Mouse (Mus musculus) lung, embryonic 16.5 days (tissue): ENCODE data around the gene Gm21970. TPM values are rescaled to one million over a fixed set of nuclear protein-coding genes. Genes with fewer than 3 reads are reported as not detected.

Experiments used
- ATAC-seq: fragments of 200-750 bp; cut with Nextera tagmentation; 2 replicates; pipeline ENCODE4 v1.8.0; 2017; ENCODE audit warnings: low read depth, mild to moderate bottlenecking, moderate library complexity
- H3K27ac ChIP-seq: fragments of 300-500 bp; sonication (generic); 2 replicates; pipeline ENCODE4 v1.5.1; 2014; ENCODE audit warnings: mild to moderate bottlenecking, control low read depth, low read length
- H3K27me3 ChIP-seq: fragments of 300-500 bp; sonication (generic); 2 replicates; pipeline ENCODE4 v1.6.1; 2014; ENCODE audit warnings: low read depth, low read length, mixed read lengths; ENCODE audit not compliant: control insufficient read depth, insufficient read depth
- H3K36me3 ChIP-seq: fragments of 300-500 bp; sonication (generic); 2 replicates; pipeline ENCODE4 v1.6.1; 2014; ENCODE audit warnings: low read length; ENCODE audit not compliant: control insufficient read depth, insufficient read depth
- H3K4me1 ChIP-seq: fragments of 300-500 bp; sonication (generic); replicated peaks from 2 replicates; pipeline ENCODE4 v1.6.1; 2014; ENCODE audit warnings: low read length, mixed read lengths; ENCODE audit not compliant: control insufficient read depth, insufficient read depth
- H3K4me2 ChIP-seq: fragments of 300-500 bp; sonication (generic); 2 replicates; pipeline ENCODE4 v1.6.1; 2014; ENCODE audit warnings: low read depth, low read length, control low read depth
- H3K4me3 ChIP-seq: fragments of 300-500 bp; sonication (generic); 2 replicates; pipeline ENCODE4 v1.5.1; 2014; ENCODE audit warnings: mild to moderate bottlenecking, low read length, control low read depth
- H3K9ac ChIP-seq: fragments of 300-500 bp; sonication (generic); 2 replicates; pipeline ENCODE4 v1.6.1; 2014; ENCODE audit warnings: low read length, control low read depth
- H3K9me3 ChIP-seq: fragments of 300-500 bp; sonication (generic); 2 replicates; pipeline ENCODE4 v1.6.1; 2016; ENCODE audit warnings: low read length; ENCODE audit not compliant: control insufficient read depth
- WGBS: fragments of 180-500 bp; shearing (Covaris S2); extraction: QIAGEN DNeasy Blood & Tissue Kit; methylation state at CpG from one replicate; pipeline ENCODE4 v1.1.7; 2014; 5-methylcytosine and 5-hydroxymethylcytosine counted together
- polyA plus RNA-seq: library from polyadenylated mRNA; unstranded; fragments of >200 nt; fragmentation: Nextera tagmentation; extraction: Ambion mirVana; gene quantifications from 2 replicates; pipeline ENCODE4 v1.2.1, GENCODE M21; 2015

Gene Gm21970
- polyA plus RNA-seq, 1 experiment from 2014 or later, result not detected

DNA sequence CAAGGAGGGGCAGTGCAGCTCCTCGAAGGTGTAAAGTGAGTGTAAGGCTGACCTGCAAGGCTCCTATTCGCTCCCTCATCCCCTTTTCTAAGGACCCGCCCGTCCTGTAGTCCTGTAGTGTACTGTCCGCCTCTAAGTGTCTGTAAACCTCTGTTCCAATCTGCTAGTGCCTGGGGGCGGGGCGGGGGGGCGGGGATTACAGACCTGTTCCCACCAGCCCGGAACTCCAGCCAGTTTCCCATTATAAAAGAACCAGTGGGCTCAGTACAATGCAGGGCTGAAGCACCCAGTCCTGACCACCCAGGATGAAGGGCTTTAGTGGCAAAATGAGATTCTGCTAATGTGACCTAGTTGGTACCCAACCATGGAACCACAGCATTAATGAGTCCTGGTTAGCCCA lies 12.5 kb upstream of the Gm21970 start:
- Histone ChIP-seq H3K27ac (peak overlapping the region; percentile 90), H3K9me3 (no peaks in the 10 kb centered on the region), H3K27me3 (no peaks in the 10 kb centered on the region), H3K4me1 (peaks cover 27% of the 10 kb centered on the region), H3K36me3 (peaks cover 7% of the 10 kb centered on the region; the same call in 1 of the 2 replicates), H3K4me3 (peak overlapping the region; percentile 13; the same call in 1 of the 2 replicates), H3K9ac (peak overlapping the region; percentile 43; the same call in 1 of the 2 replicates), H3K4me2 (peak overlapping the region; percentile 46)
- WGBS, result 33% methylated on average over 9 of the region's 9 CpGs
- ATAC-seq, result peak; percentile 57

DNA sequence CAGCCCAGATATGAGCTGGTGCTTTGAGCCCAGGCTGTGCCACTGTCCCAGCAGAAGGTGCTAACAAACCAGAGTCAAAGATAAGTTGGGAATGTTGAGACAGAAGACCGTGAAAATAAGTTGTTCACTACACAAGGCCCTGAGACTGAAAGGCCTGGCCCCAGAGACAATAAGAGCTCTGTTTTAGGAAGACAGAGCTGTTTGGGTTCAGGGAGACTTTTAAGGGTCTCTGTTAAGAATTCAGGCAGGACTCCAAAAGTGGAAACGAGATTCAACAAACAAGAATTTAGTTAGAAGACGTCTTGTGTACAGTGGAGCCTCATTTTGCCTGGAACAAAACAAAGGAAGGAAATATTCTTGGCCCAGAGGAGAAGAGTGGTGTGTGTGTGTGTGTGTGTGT lies 12.1 kb upstream of the Gm21970 start:
- ATAC-seq, result peak; percentile 27; the same call in 1 of the 2 replicates
- Histone ChIP-seq H3K4me3 (no peak overlapping the region), H3K36me3 (peaks cover 8% of the 10 kb centered on the region; the same call in 1 of the 2 replicates), H3K27me3 (no peaks in the 10 kb centered on the region), H3K27ac (peak overlapping the region; percentile 90), H3K4me2 (peak overlapping the region; percentile 46; the same call in 1 of the 2 replicates), H3K9ac (0 out of 2 replicates have a peak overlapping the region, but pooled peaks have one; percentile 31), H3K4me1 (peaks cover 23% of the 10 kb centered on the region), H3K9me3 (no peaks in the 10 kb centered on the region)
- WGBS, result 13% methylated on average over 3 of the region's 3 CpGs

DNA sequence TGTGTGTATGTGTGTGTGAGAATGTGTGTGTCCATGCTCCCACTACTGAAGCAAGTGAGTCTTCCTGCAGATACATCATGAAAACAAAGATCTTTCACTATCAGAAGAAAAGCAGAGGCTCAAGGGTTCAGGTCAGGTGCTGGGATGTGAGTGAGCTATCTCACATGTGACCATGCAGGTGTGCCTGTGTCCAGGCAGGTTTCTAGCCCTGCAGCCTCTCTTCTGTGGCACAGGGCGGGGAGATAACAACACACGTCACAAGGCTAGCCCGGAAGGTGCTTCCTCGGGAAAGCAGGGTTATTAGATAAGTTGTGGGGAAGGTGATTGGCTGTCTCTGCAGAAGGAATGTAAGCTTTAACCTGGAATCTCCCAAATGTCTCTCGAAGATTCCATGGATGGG lies 11.4 kb upstream of the Gm21970 start:
- Histone ChIP-seq H3K9ac (no peak overlapping the region), H3K27me3 (no peaks in the 10 kb centered on the region), H3K4me1 (peaks cover 22% of the 10 kb centered on the region), H3K36me3 (peaks cover 8% of the 10 kb centered on the region; the same call in 1 of the 2 replicates), H3K4me3 (no peak overlapping the region), H3K4me2 (no peak overlapping the region), H3K9me3 (no peaks in the 10 kb centered on the region), H3K27ac (no peak overlapping the region; the same call in 1 of the 2 replicates)
- no peak for ATAC-seq
- WGBS, result 50% methylated on average over 5 of the region's 5 CpGs

DNA sequence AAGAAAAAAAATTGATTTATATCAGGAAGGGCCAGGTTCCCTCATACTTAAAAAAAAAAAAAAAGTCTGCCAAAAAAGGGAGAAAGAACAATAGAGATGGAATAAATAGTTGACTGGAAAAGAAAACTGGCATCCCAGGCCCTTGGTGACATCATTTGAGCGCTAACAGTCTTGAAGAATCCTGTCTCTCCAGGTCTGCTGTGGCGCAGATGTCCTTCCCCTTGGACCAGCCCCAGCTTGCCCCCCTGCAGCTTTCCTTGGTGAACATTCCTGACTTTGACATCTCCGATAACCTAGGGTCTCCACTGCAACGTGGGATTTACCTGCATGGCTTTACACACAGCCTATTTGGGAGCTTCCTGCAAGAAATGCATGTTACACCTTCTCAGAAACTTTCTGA lies 9.9 kb upstream of the Gm21970 start:
- no peaks in the 10 kb centered on the region for H3K9me3 ChIP-seq
- no peak for ATAC-seq
- H3K4me3 ChIP-seq, result no peak overlapping the region
- WGBS, result 76% methylated on average over 4 of the region's 4 CpGs
- no peak overlapping the region for H3K9ac ChIP-seq
- no peak overlapping the region for H3K27ac ChIP-seq
- peaks cover 22% of the 10 kb centered on the region for H3K4me1 ChIP-seq
- peaks cover 10% of the 10 kb centered on the region; the same call in 1 of the 2 replicates for H3K36me3 ChIP-seq
- no peak overlapping the region for H3K4me2 ChIP-seq
- H3K27me3 ChIP-seq, result no peaks in the 10 kb centered on the region

DNA sequence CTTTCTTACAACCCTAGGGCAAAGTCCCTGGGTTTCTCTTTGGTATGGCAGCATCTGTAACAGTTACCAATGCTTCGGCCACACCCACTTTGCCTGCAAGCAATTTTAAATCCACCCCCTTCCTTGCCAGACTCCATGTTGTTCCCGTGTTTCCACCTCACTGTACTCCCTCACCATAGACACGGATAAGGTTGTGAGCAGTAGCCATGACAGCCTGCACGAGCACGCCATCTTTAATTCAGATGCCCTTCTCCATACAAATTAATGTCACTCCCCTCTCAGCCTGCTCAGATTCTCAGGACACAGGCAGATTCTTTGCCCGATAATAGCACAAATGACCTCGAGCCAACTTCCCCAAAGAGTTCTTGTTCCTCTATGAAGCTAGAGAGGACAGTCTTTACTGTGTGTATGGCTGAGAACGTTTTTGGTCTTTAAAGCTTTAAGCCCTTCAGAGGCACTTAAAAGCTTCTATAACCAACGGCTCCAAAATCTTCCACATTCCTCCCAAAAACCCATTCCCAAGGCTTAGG lies 9.2 kb upstream of the Gm21970 start:
- no peak overlapping the region for H3K9ac ChIP-seq
- no peak overlapping the region for H3K27ac ChIP-seq
- no peaks in the 10 kb centered on the region for H3K27me3 ChIP-seq
- WGBS, result 82% methylated on average over 9 of the region's 9 CpGs
- H3K4me1 ChIP-seq, result peaks cover 22% of the 10 kb centered on the region
- H3K9me3 ChIP-seq, result no peaks in the 10 kb centered on the region
- H3K4me2 ChIP-seq, result no peak overlapping the region
- ATAC-seq, result no peak
- H3K4me3 ChIP-seq, result no peak overlapping the region
- H3K36me3 ChIP-seq, result peaks cover 14% of the 10 kb centered on the region; the same call in 1 of the 2 replicates

DNA sequence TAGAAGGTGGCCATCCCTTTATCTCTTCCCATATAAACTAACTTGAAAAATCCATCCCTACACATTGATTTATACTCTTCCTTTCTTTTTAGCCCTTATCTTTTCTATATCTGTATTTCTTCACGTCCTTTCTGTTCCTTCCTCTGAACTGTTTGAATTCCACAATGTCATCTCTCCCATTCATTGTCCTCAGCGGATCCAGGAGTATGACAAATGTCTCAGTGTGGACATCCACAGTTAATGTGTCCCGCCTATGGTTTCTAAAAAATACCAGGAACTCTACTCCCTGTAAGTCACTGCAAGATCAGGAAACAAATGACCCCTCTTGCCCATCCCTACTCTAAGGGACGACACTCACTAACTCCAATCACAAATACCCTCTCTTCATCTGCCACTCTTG lies 7.3 kb upstream of the Gm21970 start:
- WGBS, result 67% methylated on average over 4 of the region's 4 CpGs
- peaks cover 8% of the 10 kb centered on the region for H3K4me1 ChIP-seq
- no peak overlapping the region for H3K4me3 ChIP-seq
- H3K27ac ChIP-seq, result no peak overlapping the region
- H3K9me3 ChIP-seq, result no peaks in the 10 kb centered on the region
- no peak for ATAC-seq
- H3K9ac ChIP-seq, result no peak overlapping the region
- peaks cover 27% of the 10 kb centered on the region for H3K36me3 ChIP-seq
- no peak overlapping the region for H3K4me2 ChIP-seq
- H3K27me3 ChIP-seq, result no peaks in the 10 kb centered on the region

DNA sequence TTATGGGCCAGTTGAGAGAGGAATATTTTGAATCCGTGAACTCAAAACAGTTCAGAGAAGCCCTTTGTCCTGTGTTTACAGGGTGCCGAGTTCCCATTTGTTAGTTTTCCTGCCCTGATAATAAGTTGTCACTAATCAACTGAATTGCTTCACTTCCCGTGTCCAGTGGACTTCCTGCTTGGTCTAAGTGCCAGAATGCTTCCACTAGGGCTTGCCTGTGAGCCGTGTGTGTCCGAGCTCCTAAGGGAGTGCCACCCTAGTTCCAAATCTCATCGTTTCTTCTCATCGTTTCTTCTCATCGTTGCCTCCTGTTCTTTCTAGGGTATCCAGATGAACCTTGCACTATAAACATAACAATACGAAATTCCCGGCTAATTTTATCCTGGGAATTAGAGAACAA lies 5.9 kb upstream of the Gm21970 start:
- H3K4me3 ChIP-seq, result no peak overlapping the region
- peaks cover 34% of the 10 kb centered on the region for H3K36me3 ChIP-seq
- no peak overlapping the region for H3K4me2 ChIP-seq
- peak; percentile 73 for ATAC-seq
- 40% methylated on average over 10 of the region's 10 CpGs for WGBS
- H3K9ac ChIP-seq, result no peak overlapping the region
- H3K9me3 ChIP-seq, result peaks cover 2% of the 10 kb centered on the region; the same call in 1 of the 2 replicates
- H3K4me1 ChIP-seq, result no peaks in the 10 kb centered on the region; the same call in 1 of the 2 replicates
- peak overlapping the region; percentile 37 for H3K27ac ChIP-seq
- no peaks in the 10 kb centered on the region for H3K27me3 ChIP-seq

DNA sequence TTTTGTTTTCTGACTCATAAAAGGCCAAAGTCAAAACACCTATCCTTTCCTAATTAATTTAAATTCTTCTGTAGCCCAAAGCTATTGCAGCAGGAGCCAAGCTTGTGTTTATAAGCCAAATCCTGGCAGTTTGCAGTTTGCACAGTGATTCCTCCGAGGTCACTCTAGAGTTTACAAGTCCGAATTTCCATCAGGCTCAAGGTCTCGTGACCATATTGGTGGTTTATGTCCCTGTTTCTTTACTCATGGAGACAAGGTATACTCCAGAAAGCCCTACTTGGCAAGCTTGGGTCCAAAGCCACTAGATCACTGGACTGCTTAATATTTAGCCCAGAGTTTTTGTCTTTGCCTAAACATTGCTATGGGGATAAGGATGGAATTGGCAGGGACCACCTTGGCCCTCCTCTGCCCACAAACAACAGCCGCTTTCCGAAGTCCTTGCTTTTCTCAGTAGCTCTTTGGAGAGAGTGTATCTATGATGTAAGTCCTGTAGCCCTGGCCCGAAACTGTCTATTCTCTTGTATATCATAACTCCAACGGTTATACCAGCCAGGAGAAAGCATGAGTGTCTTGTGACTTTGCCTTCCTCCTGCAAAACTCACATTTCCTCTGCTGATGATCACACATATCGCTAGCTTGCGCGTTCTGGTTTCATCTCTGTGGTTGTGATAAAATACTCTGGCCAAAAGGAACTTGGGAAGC lies 5.0 kb upstream of the Gm21970 start:
- ATAC-seq, result no peak
- 85% methylated on average over 10 of the region's 10 CpGs for WGBS

DNA sequence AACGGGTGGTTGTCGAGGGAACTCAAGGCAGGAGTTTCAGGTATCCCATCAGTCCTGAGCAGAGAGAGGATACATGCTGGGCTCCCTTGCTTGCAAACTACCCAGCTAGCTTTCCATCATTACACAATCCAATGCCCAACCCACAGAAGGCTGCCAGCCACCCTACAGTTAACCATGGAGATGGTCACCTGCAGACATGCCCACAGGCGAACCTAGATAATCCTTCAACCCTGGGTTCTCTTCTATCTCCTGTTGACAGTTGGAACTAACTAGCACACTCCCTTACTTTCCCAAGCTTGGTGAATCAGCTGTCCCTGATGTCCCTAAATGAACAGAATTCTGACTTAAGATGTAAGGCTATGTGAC lies 4.4 kb upstream of the Gm21970 start:
- Histone ChIP-seq H3K4me2 (no peak overlapping the region), H3K4me1 (no peaks in the 10 kb centered on the region; the same call in 1 of the 2 replicates), H3K27ac (no peak overlapping the region), H3K27me3 (no peaks in the 10 kb centered on the region), H3K9me3 (peaks cover 2% of the 10 kb centered on the region; the same call in 1 of the 2 replicates), H3K4me3 (no peak overlapping the region), H3K9ac (no peak overlapping the region), H3K36me3 (peaks cover 32% of the 10 kb centered on the region)
- WGBS, result 85% methylated on average over 3 of the region's 3 CpGs
- ATAC-seq, result no peak

More for the DNA sequence above, 5.0 kb upstream of the Gm21970 start:
- no peak overlapping the region for H3K4me2 ChIP-seq
- no peak overlapping the region for H3K4me3 ChIP-seq
- H3K27ac ChIP-seq, result no peak overlapping the region
- peaks cover 2% of the 10 kb centered on the region; the same call in 1 of the 2 replicates for H3K9me3 ChIP-seq
- no peaks in the 10 kb centered on the region; the same call in 1 of the 2 replicates for H3K4me1 ChIP-seq
- H3K27me3 ChIP-seq, result no peaks in the 10 kb centered on the region
- no peak overlapping the region for H3K9ac ChIP-seq
- H3K36me3 ChIP-seq, result peaks cover 34% of the 10 kb centered on the region
